Mouse (Mus musculus) lung, embryonic 14.5 days (tissue): ENCODE measurements around the gene Avpi1. TPM values are rescaled to one million over a fixed set of nuclear protein-coding genes. Genes with fewer than 3 reads are reported as not detected.

Experiments
- ATAC-seq: fragments of 200-750 bp; cut with Nextera tagmentation; 2 replicates; pipeline ENCODE4 v1.8.0; 2017; ENCODE audit warnings: mild to moderate bottlenecking, moderate TSS enrichment, moderate library complexity; ENCODE audit not compliant: insufficient read depth
- DNase-seq: peaks from one replicate; pipeline ENCODE4 v3.0.0-alpha.2; 2015
- H3K27ac ChIP-seq: fragments of 300-500 bp; sonication (generic); 2 replicates; pipeline ENCODE4 v1.5.1; 2014; ENCODE audit warnings: low read depth, mild to moderate bottlenecking, moderate library complexity
- H3K27me3 ChIP-seq: fragments of 300-500 bp; sonication (generic); 2 replicates; pipeline ENCODE4 v1.6.1; 2014; ENCODE audit warnings: low read length, control low read depth; ENCODE audit not compliant: insufficient read depth
- H3K36me3 ChIP-seq: fragments of 300-500 bp; sonication (generic); 2 replicates; pipeline ENCODE4 v1.6.1; 2014; ENCODE audit warnings: control low read depth; ENCODE audit not compliant: insufficient read depth
- H3K4me1 ChIP-seq: fragments of 300-500 bp; sonication (generic); 2 replicates; pipeline ENCODE4 v1.6.1; 2014; ENCODE audit warnings: antibody characterized with exemption, control low read depth; ENCODE audit not compliant: insufficient read depth
- H3K4me2 ChIP-seq: fragments of 300-500 bp; sonication (generic); 2 replicates; pipeline ENCODE4 v1.6.1; 2014; ENCODE audit warnings: mild to moderate bottlenecking
- H3K4me3 ChIP-seq: fragments of 300-500 bp; sonication (generic); 2 replicates; pipeline ENCODE4 v1.5.1; 2014; ENCODE audit warnings: low read depth, low read length
- H3K9ac ChIP-seq: fragments of 300-500 bp; sonication (generic); 2 replicates; pipeline ENCODE4 v1.6.1; 2014
- H3K9me3 ChIP-seq: fragments of 300-500 bp; sonication (generic); 2 replicates; pipeline ENCODE4 v1.6.1; 2016; ENCODE audit warnings: low read depth, low read length, control low read depth
- CTCF ChIP-seq: IDR thresholded peaks from 2 replicates; pipeline ENCODE4 v1.5.1; 2016; ENCODE audit warnings: antibody characterized with exemption, low read depth
- WGBS: fragments of 180-500 bp; shearing (Covaris S2); extraction: QIAGEN DNeasy Blood & Tissue Kit; methylation state at CpG from one replicate; pipeline ENCODE4 v1.1.7; 2014; 5-methylcytosine and 5-hydroxymethylcytosine counted together
- polyA plus RNA-seq: library from polyadenylated mRNA; unstranded; fragments of >200 nt; fragmentation: Nextera tagmentation; extraction: Ambion mirVana; gene quantifications from 2 replicates; pipeline ENCODE4 v1.2.1, GENCODE M21; 2014

Avpi1 gene
- 44.3 and 51.6 TPM in 2 replicates for polyA plus RNA-seq

DNA sequence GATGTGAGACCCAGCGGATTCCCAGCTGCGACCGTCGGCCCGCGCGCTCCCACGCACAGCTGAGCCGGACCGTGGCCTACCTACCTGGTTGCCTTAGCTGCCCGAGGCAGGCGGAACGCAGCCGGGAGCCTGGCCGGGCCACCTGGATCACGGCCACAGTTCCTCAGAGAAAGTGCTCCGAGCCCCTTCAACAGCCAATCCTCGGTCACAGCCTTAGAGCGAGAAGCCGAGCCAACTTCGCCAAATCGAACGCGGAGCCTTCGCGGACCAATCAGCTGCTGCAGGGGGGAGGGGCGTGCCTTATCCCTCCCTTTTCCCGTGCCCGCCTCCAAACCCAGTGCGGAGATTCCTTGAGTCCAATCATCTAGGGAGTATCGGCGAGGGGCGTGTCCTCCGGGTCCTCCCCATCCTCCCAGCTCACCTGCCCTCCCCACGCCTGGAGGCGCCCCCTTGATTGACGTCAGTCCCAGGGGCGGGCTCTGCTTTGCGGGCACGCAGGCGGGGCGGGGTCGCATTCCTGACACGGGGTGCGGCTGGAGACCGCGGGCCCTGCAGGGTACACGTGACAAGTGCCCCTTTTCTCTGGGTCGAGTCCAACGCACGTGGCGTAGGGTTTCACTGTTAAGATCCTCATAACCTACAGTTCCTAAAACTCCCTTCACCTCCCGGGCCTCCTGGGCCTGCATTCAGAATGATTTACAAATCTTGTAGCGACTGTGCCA lies at the start of gene Avpi1:
TSS of gene Avpi1 (minus strand) at position 273 of the 722 bp plus-strand sequence.
- H3K4me1 ChIP-seq, result peaks cover 10% of the 10 kb centered on the region; the same call in 1 of the 2 replicates
- WGBS, result under 1% methylated on average over 54 of the region's 54 CpGs

DNA sequence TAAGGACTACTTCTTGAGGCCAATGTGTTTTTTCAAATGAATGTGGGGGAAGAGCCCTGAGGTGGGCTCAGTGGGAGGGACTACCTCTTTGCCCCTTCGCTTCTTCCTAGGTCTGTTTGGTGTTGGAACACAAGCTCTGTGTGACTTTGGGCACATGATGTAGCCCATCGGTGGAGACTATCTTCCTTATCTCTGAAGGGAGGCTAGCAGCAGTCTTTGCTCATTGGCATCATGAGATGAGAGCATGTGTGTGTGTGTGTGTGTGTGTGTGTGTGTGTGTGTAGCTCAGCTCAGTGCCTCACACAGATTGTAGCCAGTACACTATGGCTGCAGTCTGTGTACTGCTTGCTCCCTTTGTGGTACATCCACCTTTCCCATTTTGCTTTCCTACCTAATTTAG lies 48.6 kb upstream of the Avpi1 start:
- WGBS, result 82% methylated on average over 2 of the region's 2 CpGs
- no peak overlapping the region for H3K27ac ChIP-seq
- no peaks in the 10 kb centered on the region for H3K4me1 ChIP-seq
- no peak for ATAC-seq
- H3K9ac ChIP-seq, result no peak overlapping the region
- no peaks in the 10 kb centered on the region for H3K9me3 ChIP-seq
- no peaks in the 10 kb centered on the region for H3K27me3 ChIP-seq
- H3K4me2 ChIP-seq, result no peak overlapping the region
- H3K36me3 ChIP-seq, result peaks cover 6% of the 10 kb centered on the region; the same call in 1 of the 2 replicates
- no peak for DNase-seq
- no peak for TF ChIP-seq CTCF
- H3K4me3 ChIP-seq, result no peak overlapping the region

More for the DNA sequence above, at the start of gene Avpi1:
- TF ChIP-seq CTCF, result no peak
- peak within 1 kb of the TSS; percentile 90 for H3K27ac ChIP-seq
- peak within 1 kb of the TSS; percentile 66 for H3K4me3 ChIP-seq
- H3K36me3 ChIP-seq, result peaks cover 11% of the 10 kb centered on the region
- ATAC-seq, result peak; percentile 97
- H3K4me2 ChIP-seq, result peak within 1 kb of the TSS; percentile 98
- DNase-seq, result peak; percentile 99
- H3K9ac ChIP-seq, result peak within 1 kb of the TSS; percentile 80
- no peaks in the 10 kb centered on the region for H3K9me3 ChIP-seq
- no peaks in the 10 kb centered on the region for H3K27me3 ChIP-seq

DNA sequence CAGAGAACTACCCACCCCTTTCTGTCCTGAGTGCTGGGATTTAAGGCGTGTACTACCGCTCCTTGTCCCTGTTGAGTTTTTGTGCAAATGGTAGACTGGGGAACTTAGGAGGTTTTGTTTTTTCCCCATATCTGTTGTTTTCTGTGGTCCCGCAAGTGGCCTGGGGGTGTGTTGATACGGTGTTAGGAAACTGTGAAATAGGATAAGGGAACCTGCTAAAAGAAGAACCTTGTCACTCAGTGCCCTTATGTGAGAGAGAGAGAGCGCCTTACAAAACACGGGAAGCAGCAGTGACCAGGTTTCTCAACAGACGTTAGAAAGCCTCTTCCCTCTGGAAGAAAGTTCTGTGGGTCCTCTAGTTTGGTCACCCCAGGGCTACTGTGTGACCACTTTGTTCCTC lies 48.0 kb upstream of the Avpi1 start:
- Histone ChIP-seq H3K9ac (no peak overlapping the region), H3K9me3 (no peaks in the 10 kb centered on the region), H3K4me2 (no peak overlapping the region), H3K4me3 (no peak overlapping the region), H3K4me1 (no peaks in the 10 kb centered on the region), H3K36me3 (peaks cover 6% of the 10 kb centered on the region; the same call in 1 of the 2 replicates), H3K27ac (no peak overlapping the region), H3K27me3 (no peaks in the 10 kb centered on the region)
- DNase-seq (no peak), ATAC-seq (no peak)
- TF ChIP-seq CTCF, result no peak
- 82% methylated on average over 7 of the region's 7 CpGs for WGBS

DNA sequence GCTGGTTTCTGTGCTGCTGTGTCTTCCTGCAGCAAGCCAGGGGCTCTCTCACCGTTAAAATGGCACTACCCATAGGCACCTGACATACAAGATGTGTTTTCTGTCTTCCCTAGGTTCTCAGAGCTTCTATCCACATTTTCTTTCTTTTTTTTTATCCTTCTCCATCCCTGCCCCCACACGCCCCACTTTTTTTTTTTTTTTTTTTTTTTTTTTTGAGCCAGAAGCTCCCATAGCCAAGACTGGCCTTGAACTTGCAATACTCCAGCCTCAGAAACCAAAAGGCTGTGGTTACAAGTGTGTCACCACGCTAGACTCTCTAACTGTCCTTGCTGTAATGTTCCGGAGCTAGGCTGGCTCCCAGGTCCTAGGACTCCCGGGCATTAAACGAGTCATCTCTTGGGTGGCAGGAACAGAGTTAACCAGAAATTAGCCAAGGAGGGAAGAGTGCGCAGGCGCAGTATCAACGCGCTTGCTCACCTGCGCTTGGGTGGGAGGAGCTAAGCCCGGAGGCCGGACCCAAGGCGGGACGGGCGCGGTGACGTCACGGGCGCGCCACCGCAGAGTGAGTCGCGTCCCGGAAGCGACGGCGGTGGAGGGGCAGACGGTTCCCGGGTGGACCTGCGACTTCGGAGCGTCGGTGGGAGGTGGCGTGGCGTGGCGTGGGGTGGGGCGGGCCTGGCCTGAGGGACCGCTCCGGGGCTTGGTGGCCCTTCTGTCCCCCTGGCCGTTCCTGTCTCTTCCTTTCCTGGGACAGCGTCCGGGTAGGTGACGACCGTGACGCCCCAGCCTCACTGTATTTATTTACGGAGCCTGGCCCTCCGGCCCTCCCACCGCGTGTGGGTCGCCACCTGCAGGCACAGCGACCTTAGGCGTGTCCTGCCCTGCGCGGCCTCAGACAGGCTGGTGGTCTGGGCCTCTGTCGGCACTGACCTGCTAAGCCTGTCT lies 41.4 kb upstream of the Avpi1 start:
- peak; percentile 25 for TF ChIP-seq CTCF
- H3K27me3 ChIP-seq, result peaks cover 13% of the 10 kb centered on the region; the same call in 1 of the 2 replicates
- H3K27ac ChIP-seq, result peak overlapping the region; percentile 59
- no peaks in the 10 kb centered on the region for H3K36me3 ChIP-seq
- H3K4me2 ChIP-seq, result peak overlapping the region; percentile 95
- peak overlapping the region; percentile 92 for H3K4me3 ChIP-seq
- 2% methylated on average over 56 of the region's 56 CpGs for WGBS
- peak; percentile 86 for ATAC-seq
- peak; percentile 96 for DNase-seq
- peak overlapping the region; percentile 84 for H3K9ac ChIP-seq
- H3K9me3 ChIP-seq, result no peaks in the 10 kb centered on the region
- peaks cover 7% of the 10 kb centered on the region; the same call in 1 of the 2 replicates for H3K4me1 ChIP-seq

DNA sequence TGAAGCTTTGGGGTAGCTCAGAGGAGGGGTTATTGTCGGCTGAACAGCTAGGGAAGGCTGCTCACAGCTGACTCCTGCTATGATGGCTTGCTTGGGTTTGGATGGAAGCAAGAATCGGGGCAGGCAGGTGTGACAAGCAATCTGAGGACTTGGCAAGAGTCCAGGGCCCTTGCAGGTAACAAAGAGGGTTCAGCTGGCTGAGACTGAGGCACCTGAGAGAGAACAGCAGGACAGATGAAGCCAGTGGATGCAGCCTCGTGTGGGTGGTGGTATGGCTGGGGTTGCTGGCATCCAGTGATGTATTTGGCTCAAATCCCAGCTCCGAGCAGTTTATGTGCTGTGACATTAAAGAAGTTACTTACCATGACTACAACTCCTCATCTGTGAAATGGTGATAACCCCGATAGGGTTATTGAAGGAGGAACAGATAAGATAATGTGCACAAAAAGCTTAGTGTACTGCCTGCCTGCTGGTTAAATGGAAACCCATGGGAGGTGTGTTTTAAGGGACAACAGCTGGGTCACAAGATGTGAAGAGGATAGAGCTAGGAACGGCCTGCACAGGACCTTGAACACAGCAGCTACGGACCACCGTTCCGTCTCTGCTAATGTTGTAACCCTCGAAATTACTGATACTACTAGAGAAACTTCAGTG lies 40.6 kb upstream of the Avpi1 start:
- TF ChIP-seq CTCF, result no peak
- Histone ChIP-seq H3K9me3 (no peaks in the 10 kb centered on the region), H3K36me3 (no peaks in the 10 kb centered on the region), H3K27me3 (peaks cover 13% of the 10 kb centered on the region; the same call in 1 of the 2 replicates), H3K27ac (no peak overlapping the region), H3K4me1 (peaks cover 7% of the 10 kb centered on the region; the same call in 1 of the 2 replicates), H3K4me3 (no peak overlapping the region), H3K9ac (no peak overlapping the region), H3K4me2 (peak overlapping the region; percentile 95)
- DNase-seq (peak; percentile 28), ATAC-seq (no peak)
- 48% methylated on average over 10 of the region's 10 CpGs for WGBS

DNA sequence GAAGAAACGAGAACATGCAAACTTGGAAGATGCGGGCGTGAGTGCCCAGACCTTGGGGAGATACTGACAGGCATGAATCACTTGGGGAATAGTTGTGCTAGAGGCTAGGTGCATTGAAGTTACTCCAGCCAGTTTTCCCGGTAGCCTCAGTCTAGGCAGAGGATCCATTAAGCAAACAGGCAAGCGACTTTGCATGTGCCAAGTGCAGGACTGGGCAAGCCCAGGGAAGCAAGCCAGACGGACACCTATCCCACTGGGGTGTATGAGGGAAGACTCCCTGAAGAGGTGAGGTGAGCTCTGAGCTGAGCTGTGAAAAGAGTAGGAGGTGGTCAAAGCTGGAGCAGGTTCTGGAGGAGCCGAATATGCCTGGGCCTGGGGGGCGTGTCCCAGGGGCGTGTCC lies 38.6 kb upstream of the Avpi1 start:
- H3K27ac ChIP-seq, result no peak overlapping the region
- WGBS, result 65% methylated on average over 9 of the region's 9 CpGs

More for the DNA sequence above, 38.6 kb upstream of the Avpi1 start:
- H3K9me3 ChIP-seq, result no peaks in the 10 kb centered on the region
- peaks cover 7% of the 10 kb centered on the region; the same call in 1 of the 2 replicates for H3K4me1 ChIP-seq
- H3K4me2 ChIP-seq, result no peak overlapping the region
- no peak for TF ChIP-seq CTCF
- H3K9ac ChIP-seq, result no peak overlapping the region
- ATAC-seq (no peak), DNase-seq (no peak)
- peaks cover 13% of the 10 kb centered on the region; the same call in 1 of the 2 replicates for H3K27me3 ChIP-seq
- H3K36me3 ChIP-seq, result no peaks in the 10 kb centered on the region
- no peak overlapping the region for H3K4me3 ChIP-seq
